Mouse (Mus musculus): ENCODE data around the gene Myd88.

Myd88 gene

DNA sequence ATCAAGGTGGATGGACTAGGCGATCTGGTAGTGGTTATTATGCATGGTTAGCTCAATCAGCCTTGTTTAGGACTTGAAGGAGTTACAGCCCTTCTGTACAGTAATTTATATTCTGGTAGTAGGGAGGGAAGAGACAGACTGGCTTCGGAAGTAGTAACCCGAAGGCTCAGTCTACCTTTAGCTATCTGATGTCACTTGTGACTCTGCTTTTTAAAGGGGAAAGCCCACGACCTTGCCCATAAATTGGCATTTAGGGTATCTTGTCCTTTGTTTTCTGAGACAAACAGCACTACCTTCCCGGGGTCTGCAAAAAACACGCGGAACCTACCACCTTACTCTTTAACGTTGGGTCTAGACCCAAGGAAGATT is 1.0 kb downstream of the Myd88 start:
- DNase-seq (ENCODE audit: low read depth, low spot score) = no peak

DNA sequence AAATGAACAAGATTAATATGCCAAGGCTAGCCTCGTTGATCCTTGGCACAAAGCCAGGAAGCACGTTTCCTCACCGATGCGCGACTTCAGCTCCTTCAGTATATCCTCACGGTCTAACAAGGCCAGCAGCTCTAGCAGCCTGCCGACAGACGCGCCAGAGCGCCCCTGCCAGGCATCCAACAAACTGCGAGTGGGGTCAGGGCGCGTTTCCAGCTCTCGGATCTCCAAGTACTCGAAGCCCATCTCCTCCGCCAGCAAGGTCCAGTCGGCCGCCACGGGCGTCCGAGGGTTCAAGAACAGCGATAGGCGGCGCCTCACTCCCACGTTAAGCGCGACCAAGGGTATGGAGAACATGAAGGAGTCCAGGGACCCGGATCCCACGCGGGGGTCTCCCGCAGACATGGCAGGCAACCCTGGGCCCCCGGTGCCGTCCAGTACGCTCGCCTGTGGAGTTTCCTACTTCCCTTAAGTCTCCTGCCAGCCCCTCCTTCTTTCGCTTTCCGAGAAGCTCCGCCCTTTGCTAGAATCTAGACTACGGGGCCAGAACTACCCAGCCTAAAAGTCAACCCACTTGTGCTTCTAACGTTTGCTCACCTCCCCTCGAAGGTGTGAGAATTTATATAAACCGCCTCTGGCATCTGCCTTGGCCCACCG is 1.5 kb downstream of the Myd88 start, which contains the start of gene Acaa1a:
Gene Acaa1a, plus strand, starts transcription at position 119 of the 654 bp plus-strand sequence.
- DNase-seq (ENCODE audit: low read depth, low spot score) = peak; percentile 87

DNA sequence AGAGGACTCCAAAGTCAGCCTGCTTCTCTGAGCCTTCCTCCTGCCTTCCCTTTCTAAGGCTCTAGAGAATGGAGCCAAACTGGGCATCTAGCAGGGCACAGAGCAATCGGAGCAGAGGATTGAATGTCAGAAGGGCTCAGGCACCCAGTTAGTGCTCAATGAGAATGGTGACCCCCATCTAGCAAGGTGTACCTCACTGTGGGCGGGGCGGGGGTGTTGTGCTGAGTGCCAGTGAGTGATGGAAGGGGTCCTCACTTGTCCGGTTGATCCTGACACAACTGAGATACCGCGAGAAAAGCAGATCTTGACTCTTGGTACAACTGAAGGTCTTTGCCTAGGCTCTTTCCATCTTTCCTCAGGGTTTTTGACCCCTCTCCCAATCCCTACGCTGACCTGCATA is 2.1 kb downstream of the Myd88 start:
- DNase-seq (ENCODE audit: low read depth, low spot score) = no peak

DNA sequence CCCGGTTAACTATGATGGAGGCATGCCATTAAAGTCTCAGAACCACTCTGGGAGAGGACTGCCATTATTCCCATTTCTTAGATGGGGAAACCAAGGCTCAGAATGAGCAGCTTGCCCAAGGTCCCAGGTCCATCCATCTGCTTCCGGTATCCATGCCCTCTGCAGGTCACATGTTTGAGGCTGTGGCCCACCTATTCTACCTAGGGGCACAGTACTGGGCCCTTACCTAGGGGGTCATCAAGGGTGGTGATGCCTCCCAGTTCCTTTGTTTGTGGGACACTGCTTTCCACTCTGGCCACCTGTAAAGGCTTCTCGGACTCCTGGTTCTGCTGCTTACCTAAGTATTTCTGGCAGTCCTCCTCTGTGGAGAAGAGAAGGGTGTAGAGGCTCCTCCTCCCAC is 2.9 kb downstream of the Myd88 start:
- DNase-seq (ENCODE audit: low read depth, low spot score) = no peak

DNA sequence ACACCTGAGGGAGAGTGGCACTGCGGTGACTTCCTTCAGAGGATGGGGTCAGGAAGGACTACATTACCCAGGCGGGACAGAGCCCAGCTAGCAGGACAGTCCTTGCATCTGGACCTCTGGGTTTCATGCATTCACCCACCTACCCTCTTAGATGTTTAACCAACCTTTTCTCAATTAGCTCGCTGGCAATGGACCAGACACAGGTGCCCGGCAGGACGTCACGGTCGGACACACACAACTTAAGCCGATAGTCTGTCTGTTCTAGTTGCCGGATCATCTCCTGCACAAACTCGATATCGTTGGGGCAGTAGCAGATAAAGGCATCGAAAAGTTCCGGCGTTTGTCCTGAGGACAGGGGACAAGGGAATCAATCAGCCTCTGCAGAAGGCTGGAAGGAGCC is 3.4 kb downstream of the Myd88 start:
- no peak for DNase-seq (ENCODE audit: low read depth, low spot score)

DNA sequence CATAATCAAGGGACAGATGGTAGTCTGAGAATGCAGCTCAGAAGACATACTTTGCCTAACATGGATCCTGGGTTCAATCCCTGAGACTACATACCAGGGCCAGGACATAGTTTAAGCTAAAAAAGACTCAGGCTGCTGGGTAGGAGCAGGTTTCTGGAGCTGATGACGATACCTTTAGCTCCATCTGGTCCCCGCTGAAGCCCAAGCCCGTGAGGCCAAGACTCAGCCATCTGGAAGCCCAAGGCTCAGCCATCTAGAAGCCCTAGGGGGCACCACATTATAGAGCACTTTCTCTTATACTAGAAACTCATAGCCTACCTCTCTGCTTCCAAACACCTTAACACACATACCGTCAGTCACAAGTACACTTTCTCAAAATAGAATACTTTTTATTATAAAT is 5.6 kb downstream of the Myd88 start:
- no peak for DNase-seq (ENCODE audit: low read depth, low spot score)

DNA sequence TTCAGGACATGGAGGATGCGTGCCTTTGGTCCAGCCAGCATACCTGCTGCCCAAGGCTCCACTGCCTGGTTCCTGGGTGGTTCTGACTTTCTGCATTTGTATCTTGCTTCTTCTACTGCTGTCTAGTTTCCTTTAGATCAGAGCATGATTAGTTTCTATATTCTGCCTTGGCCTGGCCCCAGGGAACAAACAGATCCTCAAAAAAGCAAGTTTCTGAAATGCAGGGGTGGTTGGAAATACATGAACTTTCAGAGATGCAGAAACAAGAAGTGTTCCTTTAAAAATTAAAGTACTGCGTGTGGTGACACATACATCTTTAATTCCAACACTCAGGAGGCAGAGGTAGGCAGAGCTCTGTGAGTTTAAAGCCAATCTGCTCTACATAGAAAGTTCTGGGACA is 6.4 kb downstream of the Myd88 start:
- DNase-seq (ENCODE audit: low read depth, low spot score) = no peak

DNA sequence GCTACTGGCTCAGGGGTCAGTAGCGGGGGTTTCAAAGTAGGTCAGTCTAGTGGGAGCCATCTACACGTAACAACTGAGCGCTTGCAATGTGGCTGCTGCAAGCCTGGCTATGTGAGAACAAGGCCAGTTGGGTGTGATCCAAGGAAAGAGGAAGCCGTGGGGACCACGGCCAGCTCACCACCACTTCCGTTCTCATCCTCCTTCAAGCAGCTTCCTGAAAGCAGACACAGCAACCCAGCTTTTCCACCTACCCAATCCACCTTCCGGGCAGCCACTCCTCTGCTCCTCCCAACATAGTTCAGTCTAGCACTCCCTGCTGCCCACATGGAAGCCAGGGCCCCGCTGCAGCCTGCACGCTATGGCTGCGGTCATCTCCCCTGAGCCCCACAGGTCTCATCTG is 6.9 kb downstream of the Myd88 start:
- DNase-seq (ENCODE audit: low read depth, low spot score) = no peak

DNA sequence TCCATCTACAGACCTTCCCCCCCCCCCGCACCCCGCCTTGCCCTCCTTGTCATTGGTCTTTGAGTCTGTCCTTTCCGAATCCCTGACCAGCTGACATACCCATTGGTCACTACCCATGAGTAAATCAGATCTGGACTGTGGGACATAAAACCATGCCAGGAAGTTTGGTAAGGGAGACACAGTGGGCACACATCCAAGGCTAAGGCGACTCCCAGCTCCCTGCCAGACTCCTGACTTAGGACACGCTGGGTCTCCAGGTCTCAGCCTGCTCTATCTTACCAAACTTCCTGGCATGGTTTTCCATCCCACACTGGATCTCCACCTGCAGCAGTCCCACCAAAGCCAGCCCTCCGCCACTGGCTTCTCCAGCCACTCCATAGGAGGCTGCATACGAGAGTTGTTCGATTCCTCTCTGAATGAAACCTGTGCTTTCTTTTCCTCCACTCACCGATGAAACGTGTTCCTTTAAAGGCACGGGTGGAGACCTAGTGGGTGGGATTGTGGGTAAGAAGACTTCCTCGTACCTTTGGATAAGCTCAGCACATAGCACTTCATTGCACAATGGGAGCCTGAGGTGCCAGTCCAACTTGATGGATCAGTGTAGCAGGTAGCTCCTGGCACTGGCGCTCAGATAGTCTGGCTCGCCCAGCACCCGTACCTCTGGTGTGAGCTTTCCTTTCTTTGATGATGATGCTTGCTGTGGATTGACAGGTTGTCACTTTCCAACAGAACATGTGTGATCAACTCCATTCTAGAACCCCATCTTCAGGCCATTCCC is 10.8 kb downstream of the Myd88 start:
- no peak for DNase-seq (ENCODE audit: low read depth, low spot score)

DNA sequence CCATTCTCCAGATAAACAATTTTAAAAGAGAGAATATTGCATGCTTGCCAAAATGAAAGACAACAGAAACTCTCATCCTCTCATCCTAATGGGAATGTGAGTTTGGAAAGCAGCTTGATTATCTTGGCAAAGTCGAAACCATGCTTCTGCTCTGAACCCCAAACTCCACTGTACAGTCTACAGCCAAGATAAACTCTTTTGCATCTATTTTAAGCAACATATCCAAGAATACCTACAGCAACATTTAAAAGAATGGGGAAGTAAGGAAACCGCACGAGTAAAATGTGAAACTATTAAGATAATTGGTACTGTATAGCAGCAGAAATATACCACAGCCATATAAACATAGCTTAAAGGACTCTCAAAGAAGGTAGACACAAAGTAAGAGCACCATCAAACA is 12.7 kb downstream of the Myd88 start:
- no peak for DNase-seq (ENCODE audit: low read depth, low spot score)

DNA sequence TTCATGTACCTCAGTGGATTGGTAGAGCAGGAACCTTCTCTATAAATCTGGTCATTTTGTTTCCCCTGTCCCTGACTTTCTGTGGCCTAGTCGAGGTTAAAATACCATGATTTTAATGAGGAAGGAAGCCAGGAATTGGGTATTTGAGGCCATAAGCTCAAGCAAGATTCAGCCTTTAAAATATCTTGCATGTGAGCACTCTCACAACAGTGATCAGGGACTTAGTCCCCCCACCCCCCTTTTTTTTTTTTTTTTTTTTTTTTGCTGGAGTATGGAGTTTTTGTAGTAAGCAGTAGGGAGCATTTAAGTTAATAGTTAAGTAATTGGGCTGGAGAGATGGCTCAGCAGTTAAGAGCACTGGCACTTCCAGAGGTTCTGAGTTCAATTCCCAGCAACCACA is 17.1 kb downstream of the Myd88 start:
- DNase-seq (ENCODE audit: low read depth, low spot score) = no peak

DNA sequence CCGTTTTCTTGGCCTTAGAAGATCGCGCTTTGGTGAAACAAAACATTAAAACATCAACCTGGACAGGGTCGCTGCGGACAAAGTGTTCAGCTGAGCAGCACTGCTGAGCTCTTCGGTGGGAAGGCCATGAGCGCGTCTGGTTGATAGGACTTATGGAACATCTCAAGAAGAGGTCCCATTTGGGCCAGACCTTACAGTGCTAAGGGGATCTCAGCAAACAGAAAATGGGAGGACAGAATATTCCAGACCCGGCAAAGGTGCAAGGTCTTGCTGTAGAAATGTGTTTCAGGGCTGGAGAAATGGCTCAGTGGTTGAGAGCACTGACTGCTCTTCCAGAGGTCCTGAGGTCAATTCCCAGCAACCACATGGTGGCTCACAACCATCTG is 18.0 kb downstream of the Myd88 start:
- DNase-seq (ENCODE audit: low read depth, low spot score) = no peak

DNA sequence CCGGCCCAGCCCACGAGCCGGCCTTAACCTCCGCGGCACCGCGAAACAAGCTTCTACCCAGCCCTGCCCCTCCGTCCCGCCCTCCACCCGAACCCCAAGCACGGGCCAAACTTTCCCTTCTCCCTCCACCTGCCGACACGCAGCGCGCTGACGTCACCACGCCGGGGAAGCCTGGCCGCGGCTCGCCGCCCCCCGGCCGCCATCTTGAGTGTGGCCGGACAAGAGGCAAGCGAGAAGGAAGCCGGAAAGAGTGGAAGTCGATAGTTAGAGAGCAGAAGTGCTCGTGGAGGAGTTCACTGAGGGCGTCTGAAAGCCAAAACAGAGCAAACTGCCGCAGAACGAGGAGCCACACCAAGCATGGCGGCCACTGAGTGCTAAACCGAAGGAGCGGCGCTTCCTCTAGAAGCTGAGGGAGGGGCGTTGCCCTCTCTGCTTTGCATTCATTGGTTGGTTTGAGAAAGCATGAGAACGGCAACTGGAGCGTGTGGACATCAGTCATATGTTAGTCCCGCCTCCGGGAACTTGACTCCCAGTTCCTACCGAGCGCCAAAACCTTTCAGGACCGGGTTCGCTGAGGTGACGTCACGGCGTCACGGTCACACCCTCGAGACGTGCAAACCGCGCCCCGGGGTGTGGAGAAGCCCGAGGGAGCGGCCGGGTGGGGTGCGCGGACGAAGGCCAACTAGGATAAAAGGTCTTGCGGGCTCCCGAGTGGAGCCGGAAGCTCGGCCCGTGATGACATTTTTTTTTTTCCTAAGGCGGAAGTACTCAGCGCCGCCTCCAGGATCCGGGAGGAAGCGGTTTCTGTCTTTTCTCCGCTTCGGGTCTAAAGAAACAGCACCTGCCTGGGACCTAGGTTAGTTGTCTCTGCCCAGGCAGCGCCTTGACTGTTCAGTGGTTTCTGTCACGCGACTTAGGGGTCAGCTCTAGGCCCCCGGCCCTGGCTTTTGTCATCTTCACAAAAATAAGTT is 18.6 kb downstream of the Myd88 start, which contains the start of gene Oxsr1:
Gene Oxsr1, minus strand, starts transcription at position 139 of the 971 bp plus-strand sequence.
- DNase-seq (ENCODE audit: low read depth, low spot score) = peak; percentile 99

DNA sequence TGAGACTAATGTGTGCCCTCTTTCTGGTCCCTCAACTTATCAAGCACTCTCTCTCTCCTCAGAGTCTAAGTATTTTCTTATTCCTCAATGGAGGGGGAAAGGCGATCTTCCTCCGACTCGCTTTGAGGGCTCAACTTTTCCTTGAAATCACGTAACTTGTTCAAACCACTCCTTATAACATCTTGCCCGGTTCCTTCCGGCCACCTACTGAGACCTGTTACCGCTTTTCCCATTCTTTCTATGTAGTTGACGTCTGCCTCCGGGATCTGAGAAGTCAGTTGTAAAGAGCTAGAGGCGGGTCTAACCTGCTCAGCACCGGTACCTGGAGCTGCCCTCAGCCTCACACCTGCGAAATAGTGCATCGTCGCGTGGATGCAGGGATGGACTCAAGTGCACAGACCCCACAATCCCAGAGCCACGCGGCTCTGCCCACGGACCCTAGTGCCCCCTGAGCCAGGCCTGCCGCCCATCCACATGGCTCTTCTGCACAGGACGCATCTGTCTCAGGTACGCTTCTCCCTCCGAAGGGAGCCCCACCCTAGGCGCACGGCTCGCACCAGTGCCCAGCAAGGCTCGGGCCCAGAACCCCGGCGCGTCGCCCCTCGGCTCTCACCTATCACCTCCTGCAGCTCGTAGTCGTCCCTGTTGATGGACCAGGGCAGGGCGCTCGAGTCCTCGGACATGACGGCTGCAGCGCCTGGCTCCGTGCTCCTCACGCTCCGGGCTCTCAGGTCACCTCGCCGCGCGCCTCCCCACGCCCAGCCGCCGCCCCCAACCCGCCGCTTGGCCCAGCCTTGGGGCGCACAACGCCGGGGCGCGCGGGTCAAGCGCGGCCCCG is 19.6 kb downstream of the Myd88 start:
- peak; percentile 55 for DNase-seq (ENCODE audit: low read depth, low spot score)

DNA sequence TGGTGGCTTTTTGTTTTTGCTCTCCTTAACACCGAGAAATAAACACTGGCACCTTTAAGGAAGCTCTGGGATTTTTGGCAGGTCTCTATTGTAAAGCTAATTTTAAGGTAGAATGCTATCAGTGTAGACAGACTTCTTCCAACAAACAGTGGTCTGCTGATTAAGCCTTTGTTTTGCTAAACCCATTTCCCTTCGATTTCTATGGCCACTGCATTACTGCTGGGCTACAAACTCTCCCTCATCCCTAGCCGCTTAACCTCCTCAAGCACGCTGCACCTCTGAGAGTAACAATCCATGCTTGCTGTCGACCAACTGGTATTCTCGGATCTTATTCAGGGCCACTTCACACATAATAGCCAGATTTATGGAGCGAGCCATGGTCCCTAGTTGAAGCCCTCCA is 20.3 kb downstream of the Myd88 start:
- peak; percentile 41 for DNase-seq (ENCODE audit: low read depth, low spot score)

DNA sequence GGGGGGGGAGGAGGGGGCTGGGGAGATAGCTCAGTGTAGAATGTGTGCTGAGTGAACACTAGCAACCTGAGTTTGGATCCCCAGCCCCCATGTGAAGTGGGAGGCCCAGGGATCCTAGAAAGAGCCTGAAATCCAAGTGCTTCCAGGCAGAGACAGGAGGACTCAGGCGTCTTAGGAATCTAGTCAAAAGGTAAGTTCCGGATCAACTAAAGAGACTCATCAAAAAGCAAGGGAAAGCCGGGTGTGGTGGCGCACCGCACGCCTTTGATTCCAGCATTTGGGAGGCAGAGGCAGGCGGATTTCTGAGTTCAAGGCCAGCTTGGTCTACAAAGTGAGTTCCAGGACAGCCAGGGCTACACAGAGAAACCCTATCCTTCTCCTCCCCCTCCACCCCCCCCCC is 20.8 kb downstream of the Myd88 start:
- no peak for DNase-seq (ENCODE audit: low read depth, low spot score)

DNA sequence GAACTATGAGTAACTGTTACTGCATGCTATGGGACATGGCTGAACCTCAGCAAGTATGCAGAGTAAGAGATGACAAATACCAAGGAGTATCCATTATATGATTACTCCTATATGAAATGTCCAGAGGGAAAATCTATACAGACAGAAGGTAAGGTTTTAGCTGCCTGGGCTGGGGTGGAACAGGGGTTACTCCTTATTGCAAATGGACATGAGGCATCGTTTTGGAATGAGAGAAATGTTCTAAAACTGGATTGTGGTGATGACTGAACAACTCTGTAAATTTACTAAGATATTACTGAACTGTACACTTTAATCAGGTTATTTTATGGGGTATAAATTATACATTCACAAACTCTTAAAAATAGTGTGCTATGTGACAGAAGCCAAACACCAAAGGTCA is 22.3 kb downstream of the Myd88 start:
- peak; percentile 67 for DNase-seq (ENCODE audit: low read depth, low spot score)

DNA sequence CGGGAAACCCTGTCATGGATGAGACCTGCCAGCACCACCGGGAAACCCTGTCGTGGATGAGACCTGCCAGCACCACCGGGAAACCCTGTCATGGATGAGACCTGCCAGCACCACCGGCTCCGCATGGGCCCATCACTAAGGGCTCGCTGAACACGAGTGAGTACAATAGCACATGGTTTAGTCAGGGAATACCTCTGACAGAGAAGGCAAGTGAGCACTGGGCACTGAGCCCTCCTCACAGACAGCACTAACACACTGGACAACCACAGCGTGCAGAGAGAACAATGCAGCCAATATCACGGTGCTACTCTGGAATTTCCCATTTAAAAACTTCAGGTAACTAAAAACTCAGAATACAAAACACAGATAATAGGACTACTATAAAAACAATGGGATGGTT is 28.1 kb downstream of the Myd88 start:
- DNase-seq (ENCODE audit: low read depth, low spot score) = no peak

DNA sequence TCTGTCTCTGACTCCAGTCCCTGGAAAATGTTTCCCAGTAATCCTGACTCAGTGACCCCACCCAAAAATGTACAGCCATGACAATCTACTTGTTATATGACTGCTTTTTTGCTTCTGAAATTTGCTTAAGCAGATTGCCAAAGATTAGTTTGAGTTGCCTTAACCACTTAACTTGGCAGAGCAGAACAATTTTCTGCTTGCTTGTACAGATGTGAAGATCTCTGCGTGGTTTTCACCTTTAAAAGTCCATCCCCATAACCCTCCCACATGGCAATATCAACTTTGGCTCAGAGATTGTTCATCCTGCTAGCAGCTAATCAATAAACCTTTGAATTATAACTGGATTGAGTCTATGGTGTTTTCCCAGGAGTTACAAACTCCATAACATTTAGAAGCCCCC is 32.1 kb downstream of the Myd88 start:
- no peak for DNase-seq (ENCODE audit: low read depth, low spot score)

DNA sequence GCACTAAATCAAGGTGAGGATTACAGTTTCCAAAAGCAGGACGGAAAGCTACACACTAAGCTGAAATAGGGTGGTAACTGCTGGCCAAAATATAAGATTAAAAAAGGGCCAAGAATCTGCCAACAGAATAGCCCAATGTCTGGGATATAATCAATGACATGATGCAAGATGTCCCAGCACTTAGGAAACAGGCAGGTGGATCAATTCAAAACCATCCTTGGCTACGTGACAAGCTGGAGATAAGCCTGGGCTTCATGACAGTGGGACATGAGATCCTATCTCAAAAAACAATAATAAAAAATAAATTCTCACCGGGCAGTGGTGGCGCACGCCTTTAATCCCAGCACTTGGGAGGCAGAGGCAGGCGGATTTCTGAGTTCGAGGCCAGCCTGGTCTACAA is 35.3 kb downstream of the Myd88 start:
- DNase-seq (ENCODE audit: low read depth, low spot score) = no peak

DNA sequence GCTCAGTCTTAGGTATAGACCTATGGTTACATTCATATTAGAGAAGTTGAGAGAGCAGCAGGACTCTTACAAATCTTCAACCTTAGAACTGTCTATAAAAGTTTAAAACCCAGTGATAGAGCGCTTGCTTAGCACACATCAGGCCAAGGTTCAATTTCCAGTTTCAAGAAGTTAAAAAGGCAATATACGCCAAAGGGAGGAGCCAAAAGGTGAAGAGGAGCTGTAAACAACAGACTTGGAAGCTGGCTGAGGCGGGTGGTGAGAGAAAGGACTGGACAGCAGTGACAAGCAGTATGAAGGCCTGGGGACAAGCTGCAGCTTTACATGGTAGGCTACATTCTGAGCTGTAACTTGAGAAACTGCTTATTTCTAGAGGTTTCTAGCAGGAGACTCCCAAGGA is 42.6 kb downstream of the Myd88 start:
- no peak for DNase-seq (ENCODE audit: low read depth, low spot score)

Data from 3T3-L1 (cell line).